ENCODE assay signal across 18 mouse cellular contexts in the genomic region with DNA sequence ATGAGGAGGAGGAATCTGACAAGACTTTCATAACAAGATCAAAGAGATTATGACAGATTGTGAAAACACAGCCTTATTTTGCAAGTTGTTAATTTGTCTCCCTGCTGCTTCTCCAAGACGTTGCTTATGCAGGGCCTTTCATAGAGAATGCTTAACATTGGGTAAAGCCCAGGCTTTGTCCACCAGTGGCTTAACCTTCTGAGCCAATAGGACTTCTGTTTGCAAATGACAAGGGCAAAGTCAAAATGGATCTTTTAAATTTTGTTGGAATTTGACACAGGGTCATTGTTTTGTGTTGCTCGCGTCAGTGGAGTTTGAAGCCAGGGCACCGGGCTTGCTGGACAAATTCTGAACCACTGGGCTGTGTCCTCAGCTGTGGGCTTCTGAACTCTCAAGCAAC.
"Had no signal": no experiment of that assay in that cellular context is flagged by ENCODE, and none has a peak within 500 bp of the region (broad histone marks: within the 10 kb centered on the region; RNA-seq: fewer than 3 reads in every experiment).

No protein-coding gene starts in this region.

- H3K4me3 ChIP-seq: midbrain, embryonic 10.5 days; midbrain, embryonic 12.5 days; myocyte; neural tube, embryonic 13.5 days; neural tube, embryonic 15.5 days had no signal

- ATAC-seq: midbrain, embryonic 16.5 days had no signal

- DNase-seq: lung, embryonic 14.5 days; lung, postnatal 10 days; lung, postnatal 4 days; midbrain, embryonic 14.5 days; retina, postnatal 1 day; right cerebral cortex, adult 18-20 months; right cerebral cortex, postnatal 25 days; right cerebral cortex, postnatal 4 days; spleen, adult 18-20 months; thymus, adult 18-20 months; thymus, postnatal 14 days; thymus, postnatal 4 days had no signal

- H3K4me2 ChIP-seq: lung, embryonic 14.5 days; midbrain, embryonic 12.5 days; neural tube, embryonic 13.5 days; neural tube, embryonic 15.5 days had no signal

- H3K36me3 ChIP-seq: midbrain, embryonic 10.5 days; midbrain, embryonic 12.5 days; neural tube, embryonic 13.5 days; neural tube, embryonic 15.5 days had no signal

- H3K9me3 ChIP-seq: midbrain, embryonic 10.5 days; midbrain, embryonic 12.5 days; neural tube, embryonic 13.5 days; neural tube, embryonic 15.5 days had no signal

- H3K4me1 ChIP-seq: midbrain, embryonic 12.5 days; neural tube, embryonic 13.5 days; neural tube, embryonic 15.5 days had no signal

- H3K27me3 ChIP-seq: midbrain, embryonic 12.5 days; neural tube, embryonic 13.5 days; neural tube, embryonic 15.5 days had no signal

- H3K27ac ChIP-seq: midbrain, embryonic 10.5 days; midbrain, embryonic 12.5 days; neural tube, embryonic 13.5 days; neural tube, embryonic 15.5 days had no signal

- H3K9ac ChIP-seq: lung, embryonic 14.5 days; midbrain, embryonic 12.5 days; neural tube, embryonic 13.5 days; neural tube, embryonic 15.5 days had no signal
